Mouse (Mus musculus) heart, postnatal 0 days (tissue): ENCODE data around the gene Mdga1.

ENCODE experiments used
- CTCF ChIP-seq: IDR thresholded peaks from 2 replicates; pipeline ENCODE4 v1.5.1; 2016; ENCODE audit warnings: antibody characterized with exemption, control low read depth, low read depth
- EP300 ChIP-seq: IDR thresholded peaks from 2 replicates; pipeline ENCODE4 v1.6.1; 2016; ENCODE audit warnings: antibody characterized with exemption, low read depth

DNA sequence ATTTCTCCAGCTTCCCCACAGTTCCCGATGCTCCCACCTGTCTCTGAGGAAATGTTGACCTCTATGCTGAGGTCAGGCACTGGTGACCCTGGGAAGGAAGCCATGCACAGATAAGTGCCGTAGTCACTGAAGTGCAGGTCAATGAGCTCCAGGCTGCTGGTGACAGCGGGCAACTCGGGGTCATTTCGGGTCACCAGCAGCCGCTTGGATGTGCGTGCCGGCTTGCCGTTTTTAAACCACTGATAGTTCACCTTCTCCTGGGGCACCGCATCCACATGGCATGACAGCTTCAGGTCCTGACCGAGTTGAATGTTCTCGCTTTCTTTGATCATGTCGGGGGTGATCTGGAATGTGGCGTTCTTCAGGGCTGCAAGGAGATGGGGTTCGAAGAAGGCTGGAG lies 123.6 kb downstream of the Mdga1 start:
- TF ChIP-seq EP300: no peak
- no peak for TF ChIP-seq CTCF
